Comparison of ENCODE assay signal across 16 mouse cellular contexts in the genomic region with DNA sequence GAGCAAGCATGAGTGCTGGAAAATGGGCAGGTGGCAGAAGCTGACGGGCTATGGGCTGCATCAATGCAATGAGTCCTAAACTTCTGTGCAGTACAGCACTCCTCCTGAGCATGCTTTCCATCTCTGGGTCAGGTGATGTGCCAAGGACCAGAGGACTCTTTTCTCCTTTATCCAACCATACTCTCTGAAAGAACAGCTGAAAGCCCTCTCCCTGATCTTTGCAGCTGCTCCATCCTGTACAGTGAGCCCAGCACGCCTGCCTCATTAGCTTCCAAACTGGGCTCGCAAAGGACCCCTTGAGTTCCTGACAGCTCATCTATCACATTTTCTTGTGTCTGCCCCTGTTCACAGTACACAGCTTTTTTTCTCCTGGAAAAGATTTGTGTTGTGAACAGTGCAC.
"Had no signal": no experiment of that assay in that cellular context is flagged by ENCODE, and none has a peak within 500 bp of the region (broad histone marks: within the 10 kb centered on the region; RNA-seq: fewer than 3 reads in every experiment).

No protein-coding gene starts in this region.

- H3K27me3 ChIP-seq: limb, embryonic 15.5 days had no signal

- H3K9me3 ChIP-seq: limb, embryonic 15.5 days; liver, embryonic 12.5 days; midbrain, embryonic 10.5 days; neural tube, embryonic 13.5 days had no signal

- H3K9ac ChIP-seq: limb, embryonic 15.5 days; liver, embryonic 12.5 days; lung, embryonic 14.5 days; neural tube, embryonic 13.5 days had no signal

- H3K27ac ChIP-seq: limb, embryonic 15.5 days; liver, embryonic 12.5 days; midbrain, embryonic 10.5 days; neural tube, embryonic 13.5 days had no signal

- H3K4me1 ChIP-seq: midbrain, embryonic 10.5 days had no signal

- H3K36me3 ChIP-seq: limb, embryonic 15.5 days; liver, embryonic 12.5 days; midbrain, embryonic 10.5 days; neural tube, embryonic 13.5 days had no signal

- ATAC-seq: liver, embryonic 12.5 days had no signal

- DNase-seq: kidney, adult 18-20 months; kidney, postnatal 10 days; kidney, postnatal 4 days; lung, embryonic 14.5 days; lung, postnatal 10 days; lung, postnatal 4 days; midbrain, embryonic 14.5 days; right cerebral cortex, postnatal 14 days; thymus, adult 2 months; thymus, postnatal 25 days had no signal

- H3K4me3 ChIP-seq: layer of hippocampus, adult 2 months; limb, embryonic 15.5 days; liver, embryonic 12.5 days; midbrain, embryonic 10.5 days; myocyte; neural tube, embryonic 13.5 days had no signal

- H3K4me2 ChIP-seq: limb, embryonic 15.5 days; liver, embryonic 12.5 days; lung, embryonic 14.5 days; neural tube, embryonic 13.5 days had no signal
